Mouse (Mus musculus) kidney, postnatal 0 days (tissue): ENCODE measurements at regions not wholly inside any gene's neighbourhood (a gene's known extent, or its start where the extent isn't known, plus 50 kb on each side); places are given as distances from the start of the nearest gene placed in this dataset.

Experiments
- ATAC-seq: fragments of 200-750 bp; cut with Nextera tagmentation; replicated peaks from 2 replicates; pipeline ENCODE4 v1.8.0; 2017; ENCODE audit warnings: low read depth, moderate number of reproducible peaks, moderate TSS enrichment, moderate library complexity; ENCODE audit not compliant: low FRiP score
- DNase-seq: peaks from one replicate; pipeline ENCODE4 v3.0.0-alpha.2; 2016; ENCODE audit warnings: low spot score
- H3K27ac ChIP-seq: fragments of 300-500 bp; sonication (generic); 2 replicates; pipeline ENCODE4 v1.5.1; 2014; ENCODE audit warnings: mild to moderate bottlenecking
- H3K27me3 ChIP-seq: fragments of 300-500 bp; sonication (generic); 2 replicates; pipeline ENCODE4 v1.6.1; 2014; ENCODE audit warnings: low read length, mixed read lengths; ENCODE audit not compliant: insufficient read depth
- H3K36me3 ChIP-seq: fragments of 300-500 bp; sonication (generic); 2 replicates; pipeline ENCODE4 v1.6.1; 2014; ENCODE audit warnings: low read length, mixed read lengths; ENCODE audit not compliant: insufficient read depth
- H3K4me1 ChIP-seq: fragments of 300-500 bp; sonication (generic); replicated peaks from 2 replicates; pipeline ENCODE4 v1.6.1; 2014; ENCODE audit warnings: antibody characterized with exemption, low read length, mixed read lengths; ENCODE audit not compliant: insufficient read depth
- H3K4me2 ChIP-seq: fragments of 300-500 bp; sonication (generic); 2 replicates; pipeline ENCODE4 v1.6.1; 2014; ENCODE audit warnings: mild to moderate bottlenecking, low read length, moderate library complexity, mixed read lengths
- H3K4me3 ChIP-seq: fragments of 300-500 bp; sonication (generic); replicated peaks from 2 replicates; pipeline ENCODE4 v1.5.1; 2014; ENCODE audit warnings: low read depth, low read length
- H3K9ac ChIP-seq: fragments of 300-500 bp; sonication (generic); 2 replicates; pipeline ENCODE4 v1.6.1; 2014; ENCODE audit warnings: low read depth, low read length
- H3K9me3 ChIP-seq: fragments of 300-500 bp; sonication (generic); replicated peaks from 2 replicates; pipeline ENCODE4 v1.6.1; 2016; ENCODE audit warnings: low read length, inconsistent platforms, mixed read lengths
- CTCF ChIP-seq: IDR thresholded peaks from 2 replicates; pipeline ENCODE4 v1.5.1; 2016; ENCODE audit warnings: antibody characterized with exemption, low read depth, mild to moderate bottlenecking, moderate library complexity
- WGBS: fragments of 180-500 bp; shearing (Covaris S2); extraction: QIAGEN DNeasy Blood & Tissue Kit; methylation state at CpG from one replicate; pipeline ENCODE4 v1.1.7; 2014; 5-methylcytosine and 5-hydroxymethylcytosine counted together

DNA sequence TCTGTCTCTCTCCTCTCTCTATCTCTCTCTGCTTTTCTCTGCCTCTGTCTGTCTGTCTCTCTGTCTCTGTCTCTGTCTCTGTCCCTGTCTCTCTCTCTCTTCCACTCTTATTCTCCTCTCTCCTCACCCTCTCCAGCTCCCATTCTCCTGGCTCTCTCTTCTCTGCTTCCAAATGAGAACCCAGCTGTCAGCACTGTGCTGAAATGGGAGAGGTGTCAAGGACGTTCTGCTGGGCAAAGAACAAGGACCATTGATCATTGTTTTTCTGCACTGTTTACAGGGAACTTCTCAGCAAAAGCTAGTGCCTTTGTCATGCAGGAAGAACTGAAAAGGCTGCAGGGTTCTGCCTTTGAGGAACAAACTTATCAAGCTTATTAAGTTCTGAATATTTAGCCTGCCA is 550.3 kb upstream of the Syt1 start:
- ATAC-seq, result no peak
- Histone ChIP-seq H3K36me3 (no peaks in the 10 kb centered on the region), H3K4me2 (no peak overlapping the region), H3K27ac (no peak overlapping the region), H3K9ac (no peak overlapping the region), H3K4me1 (no peaks in the 10 kb centered on the region), H3K4me3 (no peak overlapping the region), H3K27me3 (no peaks in the 10 kb centered on the region), H3K9me3 (no peaks in the 10 kb centered on the region)
- DNase-seq, result no peak
- no peak for TF ChIP-seq CTCF
- WGBS, result 17% methylated on average over 1 of the region's 1 CpGs

DNA sequence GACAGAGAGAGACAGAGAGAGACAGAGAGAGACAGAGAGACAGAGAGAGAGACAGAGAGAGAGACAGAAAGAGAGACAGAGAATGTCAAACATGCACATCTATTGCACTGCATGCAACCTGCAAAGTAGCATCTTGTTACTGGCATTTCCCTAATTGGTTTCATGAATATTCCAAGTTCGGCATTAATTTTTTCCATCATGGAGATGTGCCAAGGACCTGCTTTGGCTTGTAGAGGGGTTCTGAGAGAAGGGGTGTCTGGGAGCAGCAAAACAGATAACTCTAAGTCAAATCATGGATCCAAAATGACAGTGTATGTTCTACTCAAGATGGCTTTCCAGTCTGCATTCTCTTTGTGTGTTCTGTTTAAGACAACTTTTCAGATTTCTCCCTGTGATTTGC is 532.5 kb upstream of the Syt1 start:
- Histone ChIP-seq H3K36me3 (no peaks in the 10 kb centered on the region), H3K4me2 (no peak overlapping the region), H3K4me3 (no peak overlapping the region), H3K27me3 (no peaks in the 10 kb centered on the region), H3K9me3 (no peaks in the 10 kb centered on the region), H3K4me1 (no peaks in the 10 kb centered on the region), H3K27ac (no peak overlapping the region), H3K9ac (no peak overlapping the region)
- DNase-seq, result no peak
- TF ChIP-seq CTCF, result no peak
- ATAC-seq, result no peak
- WGBS, result 85% methylated on average over 1 of the region's 1 CpGs

DNA sequence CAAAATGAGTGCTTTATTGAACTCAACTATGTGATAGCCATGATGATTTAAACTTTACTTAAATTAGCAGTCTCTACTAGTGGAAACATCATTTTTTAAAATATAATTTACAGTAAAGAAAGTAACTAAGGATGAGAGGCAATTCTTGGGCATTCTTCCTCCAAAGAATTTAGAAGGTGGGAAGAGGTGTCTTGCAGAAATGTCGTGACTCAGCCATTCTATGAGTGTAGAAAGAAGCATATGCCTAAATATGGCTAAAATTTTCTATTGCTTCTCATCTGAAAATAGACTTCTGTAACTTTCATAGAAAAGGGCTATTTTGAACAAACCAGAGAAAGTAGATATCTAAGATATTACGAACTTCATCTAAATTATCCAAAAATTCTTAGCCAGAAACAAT is 529.4 kb upstream of the Syt1 start:
- Histone ChIP-seq H3K27me3 (no peaks in the 10 kb centered on the region), H3K4me2 (no peak overlapping the region), H3K36me3 (no peaks in the 10 kb centered on the region), H3K27ac (no peak overlapping the region), H3K9ac (no peak overlapping the region), H3K9me3 (no peaks in the 10 kb centered on the region), H3K4me1 (no peaks in the 10 kb centered on the region), H3K4me3 (no peak overlapping the region)
- ATAC-seq (no peak), DNase-seq (no peak)
- 83% methylated on average over 2 of the region's 2 CpGs for WGBS
- TF ChIP-seq CTCF, result no peak

DNA sequence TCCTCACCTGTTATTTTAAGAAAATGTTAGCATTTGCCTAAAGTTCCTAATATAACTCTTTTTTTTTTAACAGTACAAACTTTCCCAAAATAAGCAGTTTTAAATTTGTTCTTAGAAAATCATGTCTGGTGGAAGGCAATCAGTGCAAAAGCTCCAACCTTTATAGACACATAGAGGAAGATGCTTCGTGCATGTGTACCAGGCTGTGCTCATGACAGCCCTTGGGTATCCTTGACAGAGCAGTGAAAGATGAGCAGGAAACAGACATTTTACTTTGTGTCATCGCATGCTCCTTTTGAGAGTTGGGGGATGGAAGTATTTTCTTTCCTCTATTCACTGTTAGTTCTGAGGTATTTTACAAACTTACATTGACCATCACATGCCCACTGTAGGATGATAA is 517.3 kb upstream of the Syt1 start:
- no peak for ATAC-seq
- Histone ChIP-seq H3K9ac (no peak overlapping the region), H3K36me3 (no peaks in the 10 kb centered on the region), H3K4me1 (no peaks in the 10 kb centered on the region), H3K9me3 (no peaks in the 10 kb centered on the region), H3K27ac (no peak overlapping the region), H3K27me3 (no peaks in the 10 kb centered on the region), H3K4me3 (no peak overlapping the region), H3K4me2 (no peak overlapping the region)
- TF ChIP-seq CTCF, result no peak
- DNase-seq, result no peak
- WGBS, result 77% methylated on average over 2 of the region's 2 CpGs

DNA sequence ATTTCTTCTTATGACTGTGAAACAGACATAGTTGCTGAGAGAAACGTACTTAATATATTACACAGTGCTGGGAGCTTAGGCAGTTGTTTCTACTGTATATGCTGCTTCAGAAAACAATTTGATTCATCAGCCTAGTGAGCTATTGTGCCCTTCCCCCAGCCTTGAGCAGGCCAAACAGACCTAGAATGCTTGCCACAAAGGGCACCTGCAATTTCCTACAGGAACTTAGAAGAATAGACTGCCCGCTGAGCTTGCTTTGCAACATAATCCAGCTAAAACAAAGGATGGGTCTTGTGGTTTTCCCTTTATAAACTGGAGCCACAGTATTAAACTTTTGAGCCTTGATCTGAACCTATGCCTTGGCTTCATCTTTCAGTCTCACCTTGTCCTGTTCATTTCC is 510.9 kb upstream of the Syt1 start:
- no peak overlapping the region for H3K4me2 ChIP-seq
- H3K27ac ChIP-seq, result no peak overlapping the region
- TF ChIP-seq CTCF, result no peak
- H3K4me1 ChIP-seq, result no peaks in the 10 kb centered on the region
- no peaks in the 10 kb centered on the region for H3K9me3 ChIP-seq
- H3K9ac ChIP-seq, result no peak overlapping the region
- no peak for DNase-seq
- no peaks in the 10 kb centered on the region for H3K36me3 ChIP-seq
- no peak for ATAC-seq
- WGBS, result 41% methylated on average over 2 of the region's 2 CpGs
- no peaks in the 10 kb centered on the region for H3K27me3 ChIP-seq
- no peak overlapping the region for H3K4me3 ChIP-seq

DNA sequence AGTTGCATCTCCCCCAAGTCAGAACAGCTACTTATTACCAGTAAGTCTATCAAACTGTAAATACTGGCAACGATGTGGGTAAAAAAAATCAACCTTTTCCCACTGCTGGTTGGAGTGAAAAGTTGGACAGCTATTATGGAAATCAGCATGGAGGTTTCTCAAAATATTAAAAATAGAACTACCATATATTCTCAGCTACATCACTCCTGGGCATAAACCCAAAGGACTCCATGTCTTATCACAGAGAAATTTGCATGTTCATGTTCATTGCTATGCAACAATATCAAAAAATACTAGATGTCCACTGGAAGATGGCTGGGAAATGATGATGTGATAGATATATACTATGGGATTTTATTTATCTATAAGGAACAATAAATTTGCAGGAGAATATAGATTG is 506.9 kb upstream of the Syt1 start:
- H3K27ac ChIP-seq, result no peak overlapping the region
- no peaks in the 10 kb centered on the region for H3K36me3 ChIP-seq
- no peaks in the 10 kb centered on the region for H3K9me3 ChIP-seq
- 65% methylated on average over 1 of the region's 1 CpGs for WGBS
- no peak overlapping the region for H3K4me3 ChIP-seq
- H3K4me2 ChIP-seq, result no peak overlapping the region
- no peaks in the 10 kb centered on the region for H3K27me3 ChIP-seq
- no peaks in the 10 kb centered on the region for H3K4me1 ChIP-seq
- DNase-seq (no peak), ATAC-seq (no peak)
- TF ChIP-seq CTCF, result no peak
- H3K9ac ChIP-seq, result no peak overlapping the region

DNA sequence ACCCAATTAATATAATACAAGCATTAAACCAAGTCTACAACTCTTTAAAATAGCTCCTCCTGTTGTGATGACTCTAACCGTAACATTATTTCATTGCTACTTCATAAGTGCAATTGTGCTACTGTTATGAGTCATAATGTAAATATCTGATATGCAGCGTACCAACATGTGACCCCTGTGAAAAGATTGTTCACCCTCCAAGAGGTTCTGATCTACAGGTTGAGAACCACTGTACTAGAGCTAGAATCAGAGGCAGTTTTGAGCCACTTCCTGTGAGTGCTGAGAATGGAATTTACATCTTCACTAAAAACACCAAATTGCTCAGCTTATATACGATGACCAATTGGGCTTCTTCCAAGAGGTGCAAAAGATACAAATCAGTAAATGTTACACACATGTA is 504.4 kb upstream of the Syt1 start:
- no peak for TF ChIP-seq CTCF
- Histone ChIP-seq H3K9ac (no peak overlapping the region), H3K27me3 (no peaks in the 10 kb centered on the region), H3K4me2 (no peak overlapping the region), H3K4me3 (no peak overlapping the region), H3K9me3 (no peaks in the 10 kb centered on the region), H3K36me3 (no peaks in the 10 kb centered on the region), H3K27ac (no peak overlapping the region), H3K4me1 (no peaks in the 10 kb centered on the region)
- no peak for ATAC-seq
- DNase-seq, result no peak
- 80% methylated on average over 3 of the region's 3 CpGs for WGBS
